Mouse (Mus musculus): ENCODE measurements around the gene Dennd4b.
A peak's percentile ranks its signal among the peaks of the same experiment; 100 is the strongest.
"Not testable (repeated sequence)": the region's sequence is repeated elsewhere in the genome, so short reads cannot be mapped to it uniquely, and the experiment has no call there.

Dennd4b gene

GRCm38 (mm10) chr3:90253174-90253573 is 11.8 kb upstream of the Dennd4b start:
- DNase-seq (ENCODE audit: low read depth, low spot score): not testable (repeated sequence)

- DNase-seq (ENCODE audit: low read depth, low spot score): peak; percentile 98
Measured at GRCm38 (mm10) chr3:90253653-90254418, 11.1 kb upstream of the Dennd4b start, which contains the start of gene Crtc2. Crtc2 (plus strand) TSS chr3:90254163.

- no peak for DNase-seq (ENCODE audit: low read depth, low spot score)
Measured at GRCm38 (mm10) chr3:90254419-90255193, 10.4 kb upstream of the Dennd4b start.

- no peak for DNase-seq (ENCODE audit: low read depth, low spot score)
Measured at GRCm38 (mm10) chr3:90255194-90255565, 9.8 kb upstream of the Dennd4b start.

- DNase-seq (ENCODE audit: low read depth, low spot score): no peak
Measured at GRCm38 (mm10) chr3:90255784-90256353, 9.1 kb upstream of the Dennd4b start.

GRCm38 (mm10) chr3:90256731-90257530 is 8.1 kb upstream of the Dennd4b start:
- no peak for DNase-seq (ENCODE audit: low read depth, low spot score)

GRCm38 (mm10) chr3:90258521-90258920 is 6.5 kb upstream of the Dennd4b start:
- DNase-seq (ENCODE audit: low read depth, low spot score): no peak

GRCm38 (mm10) chr3:90263121-90263771 is 1.7 kb upstream of the Dennd4b start:
- no peak for DNase-seq (ENCODE audit: low read depth, low spot score)

GRCm38 (mm10) chr3:90264687-90265033 is 325 bp upstream of the Dennd4b start:
- DNase-seq (ENCODE audit: low read depth, low spot score): peak; percentile 27

GRCm38 (mm10) chr3:90265932-90266741 is 1.2 kb downstream of the Dennd4b start:
- peak; percentile 12 for DNase-seq (ENCODE audit: low read depth, low spot score)

GRCm38 (mm10) chr3:90266901-90267775 is 2.2 kb downstream of the Dennd4b start:
- no peak for DNase-seq (ENCODE audit: low read depth, low spot score)

- no peak for DNase-seq (ENCODE audit: low read depth, low spot score)
Measured at GRCm38 (mm10) chr3:90268190-90268589, 3.2 kb downstream of the Dennd4b start.

- no peak for DNase-seq (ENCODE audit: low read depth, low spot score)
Measured at GRCm38 (mm10) chr3:90268971-90269370, 4.0 kb downstream of the Dennd4b start.

- no peak for DNase-seq (ENCODE audit: low read depth, low spot score)
Measured at GRCm38 (mm10) chr3:90270784-90271183, 5.8 kb downstream of the Dennd4b start.

GRCm38 (mm10) chr3:90272170-90272569 is 7.2 kb downstream of the Dennd4b start:
- no peak for DNase-seq (ENCODE audit: low read depth, low spot score)

GRCm38 (mm10) chr3:90273855-90274254 is 8.9 kb downstream of the Dennd4b start:
- no peak for DNase-seq (ENCODE audit: low read depth, low spot score)

GRCm38 (mm10) chr3:90275286-90275685 is 10.3 kb downstream of the Dennd4b start:
- DNase-seq (ENCODE audit: low read depth, low spot score): no peak

- DNase-seq (ENCODE audit: low read depth, low spot score): no peak
Measured at GRCm38 (mm10) chr3:90276858-90277257, 11.9 kb downstream of the Dennd4b start.

- DNase-seq (ENCODE audit: low read depth, low spot score): no peak
Measured at GRCm38 (mm10) chr3:90277793-90278192, 12.8 kb downstream of the Dennd4b start.
